Mouse (Mus musculus) liver, embryonic 16.5 days (tissue): ENCODE measurements at regions not wholly inside any gene's neighbourhood (a gene's known extent, or its start where the extent isn't known, plus 50 kb on each side); places are given as distances from the start of the nearest gene placed in this dataset.
"Not testable (repeated sequence)": the region's sequence is repeated elsewhere in the genome, so short reads cannot be mapped to it uniquely, and the experiment has no call there.

Experiments
- ATAC-seq: fragments of 200-750 bp; cut with Nextera tagmentation; 2 replicates; pipeline ENCODE4 v1.8.0; 2017; ENCODE audit warnings: low read depth, mild to moderate bottlenecking, moderate number of reproducible peaks, moderate library complexity
- H3K27ac ChIP-seq: fragments of 300-500 bp; sonication (generic); 2 replicates; pipeline ENCODE4 v1.5.1; 2014; ENCODE audit warnings: mild to moderate bottlenecking, low read length
- H3K27me3 ChIP-seq: fragments of 300-500 bp; sonication (generic); 2 replicates; pipeline ENCODE4 v1.6.1; 2014; ENCODE audit warnings: low read depth, low read length, mixed read lengths; ENCODE audit not compliant: control insufficient read depth, insufficient read depth
- H3K36me3 ChIP-seq: fragments of 300-500 bp; sonication (generic); 2 replicates; pipeline ENCODE4 v1.6.1; 2014; ENCODE audit warnings: mild to moderate bottlenecking; ENCODE audit not compliant: control insufficient read depth, insufficient read depth
- H3K4me1 ChIP-seq: fragments of 300-500 bp; sonication (generic); 2 replicates; pipeline ENCODE4 v1.6.1; 2014; ENCODE audit warnings: low read depth, low read length, mixed read lengths; ENCODE audit not compliant: control insufficient read depth
- H3K4me2 ChIP-seq: fragments of 300-500 bp; sonication (generic); 2 replicates; pipeline ENCODE4 v1.6.1; 2014; ENCODE audit warnings: low read depth, low read length, mixed read lengths
- H3K4me3 ChIP-seq: fragments of 300-500 bp; sonication (generic); 2 replicates; pipeline ENCODE4 v1.5.1; 2014; ENCODE audit warnings: low read depth, mild to moderate bottlenecking, low read length
- H3K9ac ChIP-seq: fragments of 300-500 bp; sonication (generic); 2 replicates; pipeline ENCODE4 v1.6.1; 2014; ENCODE audit warnings: low read depth, low read length
- H3K9me3 ChIP-seq: fragments of 300-500 bp; sonication (generic); replicated peaks from 2 replicates; pipeline ENCODE4 v1.6.1; 2016; ENCODE audit warnings: low read length; ENCODE audit not compliant: control insufficient read depth
- WGBS: fragments of 180-500 bp; shearing (Covaris S2); extraction: QIAGEN DNeasy Blood & Tissue Kit; methylation state at CpG from one replicate; pipeline ENCODE4 v1.1.7; 2014; ENCODE audit not compliant: insufficient replicate concordance; 5-methylcytosine and 5-hydroxymethylcytosine counted together

GRCm38 (mm10) chrX:41216827-41217226 lies 183.8 kb upstream of the Gria3 start:
- Histone ChIP-seq H3K36me3 (no peaks in the 10 kb centered on the region), H3K9ac (no peak overlapping the region), H3K4me1 (no peaks in the 10 kb centered on the region), H3K9me3 (no peaks in the 10 kb centered on the region), H3K4me3 (no peak overlapping the region), H3K4me2 (no peak overlapping the region), H3K27me3 (no peaks in the 10 kb centered on the region), H3K27ac (no peak overlapping the region)
- whole genome bisulfite sequencing = 58% methylated on average over 2 of the region's 2 CpGs
- no peak for ATAC-seq

- not testable (repeated sequence) for ATAC-seq, H3K36me3 ChIP-seq, H3K4me2 ChIP-seq, H3K9ac ChIP-seq, H3K27me3 ChIP-seq, H3K9me3 ChIP-seq, H3K4me1 ChIP-seq, H3K4me3 ChIP-seq, H3K27ac ChIP-seq
- 56% methylated on average over 5 of the region's 5 CpGs for WGBS
Observed at GRCm38 (mm10) chrX:41249739-41250138, 150.9 kb upstream of the Gria3 start.

- H3K4me1 ChIP-seq = no peaks in the 10 kb centered on the region
- H3K27ac ChIP-seq = no peak overlapping the region
- H3K4me2 ChIP-seq = no peak overlapping the region
- H3K4me3 ChIP-seq = no peak overlapping the region
- ATAC-seq = no peak
- H3K9ac ChIP-seq = no peak overlapping the region
- no peaks in the 10 kb centered on the region for H3K27me3 ChIP-seq
- no peaks in the 10 kb centered on the region for H3K36me3 ChIP-seq
- H3K9me3 ChIP-seq = no peaks in the 10 kb centered on the region
- WGBS = 36% methylated on average over 3 of the region's 3 CpGs
Observed at GRCm38 (mm10) chrX:41252923-41253322, 147.7 kb upstream of the Gria3 start.

- WGBS = 45% methylated on average over 3 of the region's 3 CpGs
- no peak overlapping the region for H3K9ac ChIP-seq
Observed at GRCm38 (mm10) chrX:41254695-41255094, 146.0 kb upstream of the Gria3 start.

GRCm38 (mm10) chrX:41291098-41291497 lies 109.6 kb upstream of the Gria3 start:
- H3K27me3 ChIP-seq = no peaks in the 10 kb centered on the region
- 24% methylated on average over 2 of the region's 2 CpGs for WGBS
- H3K9me3 ChIP-seq = no peaks in the 10 kb centered on the region
- H3K4me1 ChIP-seq = no peaks in the 10 kb centered on the region
- H3K36me3 ChIP-seq = no peaks in the 10 kb centered on the region
- no peak for ATAC-seq
- no peak overlapping the region for H3K4me3 ChIP-seq
- H3K9ac ChIP-seq = no peak overlapping the region
- no peak overlapping the region for H3K4me2 ChIP-seq
- H3K27ac ChIP-seq = no peak overlapping the region

More at GRCm38 (mm10) chrX:41254695-41255094, 146.0 kb upstream of the Gria3 start:
- Histone ChIP-seq H3K4me2 (no peak overlapping the region), H3K27ac (no peak overlapping the region), H3K4me3 (no peak overlapping the region), H3K9me3 (no peaks in the 10 kb centered on the region), H3K36me3 (no peaks in the 10 kb centered on the region), H3K27me3 (no peaks in the 10 kb centered on the region), H3K4me1 (no peaks in the 10 kb centered on the region)
- ATAC-seq = no peak

- H3K4me2 ChIP-seq = no peak overlapping the region
- H3K4me3 ChIP-seq = no peak overlapping the region
- H3K27ac ChIP-seq = no peak overlapping the region
- H3K4me1 ChIP-seq = no peaks in the 10 kb centered on the region
- H3K27me3 ChIP-seq = no peaks in the 10 kb centered on the region
- H3K9ac ChIP-seq = no peak overlapping the region
- no peaks in the 10 kb centered on the region for H3K36me3 ChIP-seq
- H3K9me3 ChIP-seq = no peaks in the 10 kb centered on the region
- ATAC-seq = no peak
- 42% methylated on average over 1 of the region's 1 CpGs for WGBS
Observed at GRCm38 (mm10) chrX:41316493-41316892, 84.2 kb upstream of the Gria3 start.

- no peaks in the 10 kb centered on the region for H3K27me3 ChIP-seq
- H3K36me3 ChIP-seq = no peaks in the 10 kb centered on the region
- H3K27ac ChIP-seq = no peak overlapping the region
- no peak for ATAC-seq
- H3K4me1 ChIP-seq = no peaks in the 10 kb centered on the region
- no peaks in the 10 kb centered on the region for H3K9me3 ChIP-seq
- H3K4me2 ChIP-seq = no peak overlapping the region
- H3K4me3 ChIP-seq = no peak overlapping the region
- no peak overlapping the region for H3K9ac ChIP-seq
Observed at GRCm38 (mm10) chrX:41317740-41318139, 82.9 kb upstream of the Gria3 start.

GRCm38 (mm10) chrX:41319896-41320295 lies 80.8 kb upstream of the Gria3 start:
- H3K4me3 ChIP-seq = no peak overlapping the region
- 38% methylated on average over 2 of the region's 2 CpGs for WGBS
- H3K4me1 ChIP-seq = no peaks in the 10 kb centered on the region
- H3K36me3 ChIP-seq = no peaks in the 10 kb centered on the region
- no peaks in the 10 kb centered on the region for H3K9me3 ChIP-seq
- no peak overlapping the region for H3K27ac ChIP-seq
- peak; percentile 32; the same call in 1 of the 2 replicates for ATAC-seq
- H3K27me3 ChIP-seq = no peaks in the 10 kb centered on the region
- no peak overlapping the region for H3K4me2 ChIP-seq
- H3K9ac ChIP-seq = no peak overlapping the region
